Mouse (Mus musculus) Patski (cell line): ENCODE results near the gene Frmd7. TPM values are rescaled to one million over a fixed set of nuclear protein-coding genes. Genes with fewer than 3 reads are reported as not detected.

ENCODE experiments used
- ATAC-seq: fragments of 100-300 bp; one replicate; pipeline ENCODE4 v1.8.0; 2021
- CTCF ChIA-PET: fragments of 350-600 bp; sonication (Branson Sonifier 250); formaldehyde crosslinking; loops from one replicate; lab custom pipeline; 2022; ENCODE audit warnings: inconsistent platforms; lab: Charles Lee
- POLR2A ChIA-PET: fragments of 350-600 bp; sonication (Branson Sonifier 250); formaldehyde crosslinking; loops from one replicate; lab custom pipeline; 2022; ENCODE audit warnings: antibody characterized with exemption, inconsistent platforms; lab: Charles Lee
- DNase-seq: peaks from one replicate; pipeline ENCODE4 v3.0.0-alpha.2; 2011; ENCODE audit warnings: low read depth, low spot score
- H3K27me3 ChIP-seq: fragments of 371-371 bp; one replicate; pipeline ENCODE4 v1.5.1; 2021
- CTCF ChIP-seq: fragments of 100-300 bp; IDR thresholded peaks from one replicate; pipeline ENCODE4 v1.5.1; 2021
- in situ Hi-C: fragments of 300-500 bp; cut with MboI; formaldehyde crosslinking; loops from 3 replicates; pipeline ENCODE4 v1.11.1; 2018; ENCODE audit warnings: low pct_unique_long_range_greater_than_20kb, mixed read lengths
- polyA plus RNA-seq: library from polyadenylated mRNA; unstranded; gene quantifications from one replicate; pipeline ENCODE4 v1.2.3, GENCODE M21; 2021

The Frmd7 gene
- polyA plus RNA-seq, result not detected

DNA sequence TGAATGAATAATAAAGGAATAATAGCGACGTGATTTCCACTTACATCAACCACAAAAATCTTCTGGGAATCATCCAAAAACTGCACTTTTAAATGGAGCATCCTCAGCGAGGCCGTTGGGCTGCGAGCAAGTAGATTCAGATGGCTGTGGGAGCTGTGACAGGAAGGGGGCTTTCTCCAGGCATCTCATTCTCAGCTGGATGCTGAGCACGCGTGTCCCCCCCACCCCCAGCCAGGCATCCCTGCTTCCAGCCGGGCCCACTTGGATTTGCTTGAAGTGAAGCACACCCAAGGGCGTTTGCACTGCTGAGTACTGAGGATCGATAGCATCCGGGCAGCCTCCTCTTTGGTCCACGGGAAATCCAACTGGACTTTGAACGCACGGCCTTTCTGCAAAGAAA, at the start of gene Frmd7:
Gene Frmd7, minus strand, starts transcription at position 101 of the 400 bp plus-strand sequence.
- ATAC-seq, result no peak
- no peak for TF ChIP-seq CTCF
- DNase-seq, result no peak
- peaks cover 74% of the 10 kb centered on the region for H3K27me3 ChIP-seq
- ChIA-PET CTCF (no interaction called here), POLR2A (no interaction called here)
- in situ Hi-C loops, result no loop called here

- DNase-seq (no peak), ATAC-seq (no peak)
- in situ Hi-C loops, result no loop called here
- ChIA-PET CTCF (no interaction called here), POLR2A (interaction anchor here (0.7 kb wide), 1 partner anchor 8 kb away, joined by 5 read pairs; no protein-coding TSS in a partner anchor)
- no peak for TF ChIP-seq CTCF
- H3K27me3 ChIP-seq, result peaks cover 8% of the 10 kb centered on the region
Observed at GRCm38 (mm10) chrX:50991324-50991723, 48.8 kb upstream of the Frmd7 start.

DNA sequence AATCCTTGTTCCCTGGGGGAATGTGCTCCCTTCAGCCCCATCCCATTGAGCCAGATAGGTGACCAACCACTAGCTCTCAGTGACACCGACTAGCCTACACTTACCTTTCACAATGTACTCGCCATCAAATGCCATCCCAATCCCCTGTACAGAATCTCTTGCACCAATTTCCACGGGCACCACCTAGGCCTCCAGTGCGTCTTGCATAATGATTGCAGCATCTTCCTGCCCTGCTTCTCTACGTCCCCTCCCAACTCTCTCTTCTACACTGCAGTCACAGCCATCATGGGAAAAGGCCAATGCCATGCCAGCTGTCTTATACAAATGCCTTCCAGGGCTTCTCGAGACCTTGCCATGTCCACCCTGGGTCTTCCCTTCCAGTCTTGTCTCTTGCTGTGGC, 47.4 kb upstream of the Frmd7 start:
- DNase-seq (no peak), ATAC-seq (no peak)
- in situ Hi-C loops, result no loop called here
- no peak for TF ChIP-seq CTCF
- peaks cover 11% of the 10 kb centered on the region for H3K27me3 ChIP-seq
- CTCF ChIA-PET, result no interaction called here
- POLR2A ChIA-PET, result no interaction called here

GRCm38 (mm10) chrX:50988581-50988980, 46.1 kb upstream of the Frmd7 start:
- ATAC-seq, result no peak
- DNase-seq, result no peak
- ChIA-PET POLR2A (no interaction called here), CTCF (no interaction called here)
- no peak for TF ChIP-seq CTCF
- in situ Hi-C loops, result no loop called here
- H3K27me3 ChIP-seq, result peaks cover 14% of the 10 kb centered on the region

- no peak for ATAC-seq
- CTCF ChIA-PET, result no interaction called here
- POLR2A ChIA-PET, result no interaction called here
- TF ChIP-seq CTCF, result no peak
- in situ Hi-C loops, result no loop called here
- no peak for DNase-seq
- peaks cover 51% of the 10 kb centered on the region for H3K27me3 ChIP-seq
Observed at GRCm38 (mm10) chrX:50978428-50978827, 35.9 kb upstream of the Frmd7 start.

DNA sequence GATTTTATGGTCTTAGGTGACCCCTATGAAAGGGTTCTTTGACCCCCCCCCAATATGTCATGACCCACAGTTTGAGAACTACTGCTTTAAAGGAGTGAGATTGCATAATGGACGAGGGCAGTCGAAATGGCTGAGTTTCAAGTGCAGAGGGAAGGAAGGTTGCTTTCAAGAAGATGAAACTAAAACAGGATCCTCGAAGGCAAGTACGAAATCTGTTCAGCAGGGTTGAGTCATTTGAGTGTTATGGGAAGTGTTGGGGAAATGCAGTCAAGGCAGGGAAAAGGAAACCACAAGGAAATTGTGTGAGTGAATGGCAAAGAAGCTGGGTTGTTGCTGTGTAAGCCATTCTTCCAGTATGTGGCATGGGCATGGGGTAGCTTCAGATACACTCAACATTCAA, 29.6 kb upstream of the Frmd7 start:
- in situ Hi-C loops, result no loop called here
- POLR2A ChIA-PET, result no interaction called here
- no peak for ATAC-seq

DNA sequence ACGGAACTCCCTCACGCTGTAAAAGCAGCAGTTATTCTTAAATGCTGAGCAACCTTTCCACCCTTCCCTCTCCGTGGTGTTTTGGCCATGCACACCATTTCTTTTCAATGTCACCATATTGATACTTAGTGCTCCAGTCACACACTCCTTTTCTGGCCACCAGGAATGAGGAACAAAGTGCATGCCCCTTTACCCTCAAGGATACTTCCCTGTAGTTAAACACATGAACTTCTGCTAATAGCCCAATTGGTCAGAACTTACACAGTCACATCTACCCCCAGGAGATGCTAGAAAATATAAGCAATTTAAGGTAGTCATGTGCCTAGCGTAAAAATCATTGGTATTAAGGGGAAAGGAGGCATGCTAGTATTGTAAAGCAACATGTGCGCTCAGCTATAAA, 27.4 kb upstream of the Frmd7 start:
- POLR2A ChIA-PET, result no interaction called here
- TF ChIP-seq CTCF, result no peak
- no peak for DNase-seq
- in situ Hi-C loops, result no loop called here
- H3K27me3 ChIP-seq, result peaks cover 28% of the 10 kb centered on the region
- no peak for ATAC-seq
- CTCF ChIA-PET, result no interaction called here

More for the DNA sequence above, 29.6 kb upstream of the Frmd7 start:
- no peak for DNase-seq
- no peak for TF ChIP-seq CTCF
- CTCF ChIA-PET, result no interaction called here
- H3K27me3 ChIP-seq, result peaks cover 28% of the 10 kb centered on the region

DNA sequence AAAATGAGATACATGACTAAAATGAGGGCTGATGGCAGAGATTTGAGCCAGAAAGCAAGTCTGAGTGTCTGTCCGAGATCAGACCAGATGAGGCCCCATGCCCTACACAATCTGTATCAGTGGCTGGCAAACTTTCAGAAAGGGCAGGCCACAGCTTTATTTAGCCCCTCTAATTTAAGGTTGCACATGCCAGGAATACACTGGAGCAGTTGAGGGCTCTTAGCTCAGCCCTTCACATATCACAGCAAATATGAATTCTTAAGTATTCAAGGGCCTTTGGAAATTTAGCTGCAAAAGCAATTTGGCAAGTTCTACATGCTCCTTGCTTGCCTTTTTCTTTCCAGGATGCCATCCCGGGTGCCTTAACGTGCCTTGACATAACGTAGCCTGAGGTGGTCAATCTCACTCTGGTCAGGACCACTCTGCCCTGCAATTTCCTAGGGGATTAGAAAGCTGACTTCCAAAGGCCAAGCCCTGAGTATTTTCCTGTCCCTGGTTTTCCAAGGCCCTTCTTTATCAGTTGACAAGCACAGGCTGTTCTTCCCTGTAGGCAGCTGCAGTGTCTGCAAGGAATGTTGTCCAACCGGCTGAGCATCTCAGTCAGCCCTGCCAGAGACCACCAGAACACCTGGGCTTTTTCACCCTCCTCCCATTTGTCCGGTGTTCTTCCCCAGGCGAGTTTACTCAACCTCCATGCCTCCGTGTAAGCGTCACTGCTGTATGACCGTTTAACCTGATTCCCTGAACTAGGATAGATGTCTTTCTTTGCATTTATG, 25.8 kb upstream of the Frmd7 start:
- in situ Hi-C loops, result no loop called here
- CTCF ChIA-PET, result interaction anchor here (0.8 kb wide), 1 partner anchor 39 kb away, joined by 3 read pairs; no protein-coding TSS in a partner anchor
- POLR2A ChIA-PET, result no interaction called here
- TF ChIP-seq CTCF, result no peak
- ATAC-seq, result no peak
- DNase-seq, result no peak
- H3K27me3 ChIP-seq, result peaks cover 33% of the 10 kb centered on the region

GRCm38 (mm10) chrX:50965157-50965556, 22.6 kb upstream of the Frmd7 start:
- peaks cover 28% of the 10 kb centered on the region for H3K27me3 ChIP-seq
- DNase-seq (no peak), ATAC-seq (no peak)
- TF ChIP-seq CTCF, result no peak
- POLR2A ChIA-PET, result no interaction called here
- CTCF ChIA-PET, result no interaction called here
- in situ Hi-C loops, result no loop called here

DNA sequence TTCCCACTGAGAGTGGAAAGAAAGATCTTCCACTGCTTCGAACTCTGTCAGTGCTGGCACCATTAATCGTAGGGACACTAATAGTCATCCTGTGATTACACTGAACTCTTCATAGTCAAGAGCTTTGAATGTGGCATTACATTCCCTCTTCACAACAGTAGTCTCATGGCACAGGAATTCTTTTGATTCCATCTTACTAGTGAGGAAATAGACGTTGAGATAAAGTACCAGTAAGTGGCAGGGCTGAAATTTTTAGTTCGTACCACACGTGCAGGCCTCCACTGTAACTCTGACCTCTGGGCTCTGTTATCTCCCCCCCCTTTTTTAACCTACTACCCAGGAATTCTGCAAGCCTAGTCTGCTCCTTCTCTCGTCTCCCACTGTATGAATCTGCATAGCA, 20.4 kb upstream of the Frmd7 start:
- H3K27me3 ChIP-seq, result peaks cover 31% of the 10 kb centered on the region
- ATAC-seq (no peak), DNase-seq (no peak)
- TF ChIP-seq CTCF, result no peak
- in situ Hi-C loops, result no loop called here
- POLR2A ChIA-PET, result interaction anchor here (1.0 kb wide), 1 partner anchor 13 kb away, joined by 3 read pairs; no protein-coding TSS in a partner anchor
- CTCF ChIA-PET, result no interaction called here

- in situ Hi-C loops, result no loop called here
- TF ChIP-seq CTCF, result no peak
- CTCF ChIA-PET, result no interaction called here
- ATAC-seq, result no peak
- DNase-seq, result no peak
- POLR2A ChIA-PET, result interaction anchor here (0.6 kb wide), 1 partner anchor 243 kb away, joined by 3 read pairs; no protein-coding TSS in a partner anchor
- peaks cover 62% of the 10 kb centered on the region for H3K27me3 ChIP-seq
Observed at GRCm38 (mm10) chrX:50948633-50949032, 6.1 kb upstream of the Frmd7 start.

DNA sequence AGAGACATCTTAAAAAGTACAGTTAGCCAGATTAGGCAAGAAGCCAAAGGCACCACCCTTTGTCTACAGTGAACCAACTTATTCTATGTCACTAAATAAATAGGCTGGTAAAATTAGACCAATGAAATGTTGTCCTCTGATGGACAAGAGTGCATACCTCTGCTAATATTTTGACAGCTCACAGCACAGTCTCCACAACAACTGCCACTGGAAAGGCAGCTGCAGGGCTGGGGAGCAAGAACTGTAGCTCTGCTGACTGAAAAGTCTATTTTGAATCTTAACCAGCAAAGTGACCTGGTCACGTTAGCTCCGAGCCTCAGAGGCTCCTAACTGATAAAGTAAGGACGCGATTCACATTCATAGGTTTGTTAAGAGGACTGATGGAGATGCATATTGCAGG, 5.6 kb upstream of the Frmd7 start:
- TF ChIP-seq CTCF, result no peak
- H3K27me3 ChIP-seq, result peaks cover 58% of the 10 kb centered on the region
- ATAC-seq (no peak), DNase-seq (no peak)
- ChIA-PET CTCF (no interaction called here), POLR2A (no interaction called here)
- in situ Hi-C loops, result no loop called here
